Mouse (Mus musculus) inflammation-experienced regulatory T-cells, adult 6 months (primary cell): Measurements from ENCODE around the gene Smg7. TPM values are rescaled to one million over a fixed set of nuclear protein-coding genes. Genes with fewer than 3 reads are reported as not detected.

Source experiments
- ATAC-seq: one replicate; pipeline ENCODE4 v1.8.0; 2017
- polyA plus RNA-seq, 3 experiments: library from polyadenylated mRNA; unstranded; fragments of 100-300 nt; shearing (Covaris generic); gene quantifications; one replicate each; pipeline ENCODE4 v1.2.1; 2017

The Smg7 gene
- polyA plus RNA-seq, 3 experiments from 2014 or later: 34.6 to 43.5 (median 38.8) TPM

DNA sequence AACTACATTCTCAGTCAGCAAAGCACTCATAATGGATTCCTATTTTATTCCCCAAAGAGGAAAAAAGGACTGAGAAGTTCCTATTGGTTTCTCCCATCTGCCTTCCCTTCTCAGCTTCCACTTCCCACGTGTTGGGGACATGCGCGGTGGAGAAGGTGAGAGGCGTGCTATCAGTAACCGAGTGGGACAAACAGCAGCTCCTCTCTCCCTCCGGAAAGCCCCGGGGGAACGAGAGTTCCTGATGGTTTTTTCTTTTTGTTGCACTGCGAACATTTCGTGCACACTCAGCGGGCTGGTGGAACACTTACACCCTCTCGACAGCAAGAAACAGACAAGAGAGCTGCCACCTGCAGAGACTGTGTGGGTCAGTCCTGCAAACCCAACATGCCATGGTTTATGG, 63.6 kb downstream of the Smg7 start:
- ATAC-seq: no peak

DNA sequence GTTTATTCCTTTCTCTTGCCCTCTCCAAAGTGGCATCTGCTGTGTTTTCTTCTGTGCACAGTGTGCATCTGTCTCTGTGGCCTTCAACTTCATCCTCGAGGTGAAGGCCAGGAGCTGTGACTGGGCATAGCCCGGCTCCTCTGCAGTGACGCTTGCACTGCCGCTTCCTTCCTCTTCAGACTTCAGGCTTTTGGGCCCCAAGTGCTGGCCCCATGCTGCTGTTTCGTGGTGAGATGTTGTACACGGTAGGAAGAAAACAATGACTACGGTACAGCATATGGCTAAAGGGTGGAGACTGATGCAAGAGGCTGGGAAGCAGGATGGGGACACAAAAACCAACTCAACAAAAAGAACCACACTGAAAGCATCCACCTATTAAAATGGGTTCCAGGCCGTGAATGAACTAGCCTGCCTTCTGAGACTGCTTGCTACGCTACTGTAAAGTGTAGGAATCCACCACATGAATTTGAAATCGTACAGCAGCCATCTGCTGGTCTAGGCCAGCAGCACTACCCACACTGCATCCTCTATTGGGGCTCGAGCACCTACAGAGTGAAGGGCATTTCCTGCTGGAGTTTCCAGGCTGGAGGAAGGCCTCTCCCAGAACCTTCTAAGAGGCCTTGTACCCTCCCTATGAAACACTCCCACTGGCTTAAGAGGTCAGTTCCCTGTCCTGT, 64.3 kb downstream of the Smg7 start:
- no peak for ATAC-seq

DNA sequence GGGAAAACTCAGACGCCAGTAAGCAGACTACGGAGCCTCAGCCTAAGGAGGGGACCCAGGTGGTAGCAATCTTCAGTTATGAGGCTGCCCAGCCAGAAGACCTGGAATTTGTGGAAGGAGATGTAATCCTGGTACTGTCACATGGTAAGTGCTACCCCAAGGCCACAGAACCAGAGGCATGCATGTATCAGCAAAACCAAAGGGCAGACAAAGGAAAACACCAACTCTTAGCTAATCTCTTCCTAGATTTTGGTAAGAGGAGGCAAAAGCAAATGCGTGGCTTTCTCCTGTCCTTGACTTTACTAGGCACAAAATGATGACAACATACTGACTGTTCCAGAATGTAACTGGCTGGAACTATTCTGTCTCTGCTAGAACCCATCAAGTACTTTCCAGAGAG, 67.4 kb downstream of the Smg7 start:
- ATAC-seq: no peak

DNA sequence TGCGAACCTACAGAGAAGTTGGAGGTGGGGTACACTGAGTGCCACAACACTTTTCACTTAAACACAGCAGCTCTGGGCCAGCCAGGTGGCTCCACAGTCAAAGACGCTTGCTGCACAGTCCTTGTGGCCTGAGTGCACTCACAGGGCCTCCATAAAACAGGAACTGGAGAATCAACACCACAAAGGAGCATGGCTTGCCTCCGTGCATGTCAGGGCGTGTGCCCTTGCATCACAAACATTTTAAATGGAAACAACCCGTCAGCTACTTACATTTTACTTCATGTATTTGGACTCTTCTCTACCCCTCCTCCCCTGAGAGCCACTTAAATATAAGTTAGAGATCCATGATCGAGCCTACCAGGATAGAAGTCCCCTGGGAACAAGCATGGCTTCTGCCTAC, 70.1 kb downstream of the Smg7 start:
- ATAC-seq: no peak

DNA sequence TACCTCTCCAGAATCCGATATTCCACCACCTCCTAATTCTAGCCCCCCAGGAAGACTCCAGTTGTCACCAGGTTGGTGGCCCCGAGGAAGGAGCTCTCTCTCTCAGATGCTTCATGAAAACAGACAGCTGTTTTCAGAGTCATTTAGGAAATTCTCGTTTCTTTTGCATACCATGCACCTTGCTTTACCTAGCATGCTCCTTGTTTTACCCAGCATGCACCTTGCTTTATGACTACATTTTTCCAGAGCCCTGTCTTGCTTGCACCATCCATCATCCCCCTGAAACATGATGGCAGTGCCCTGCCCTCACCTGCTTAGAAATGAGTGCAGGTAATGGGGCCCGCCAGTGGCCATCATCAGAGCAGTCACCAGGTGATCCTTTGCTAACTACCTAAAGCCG, 70.8 kb downstream of the Smg7 start:
- ATAC-seq: no peak

DNA sequence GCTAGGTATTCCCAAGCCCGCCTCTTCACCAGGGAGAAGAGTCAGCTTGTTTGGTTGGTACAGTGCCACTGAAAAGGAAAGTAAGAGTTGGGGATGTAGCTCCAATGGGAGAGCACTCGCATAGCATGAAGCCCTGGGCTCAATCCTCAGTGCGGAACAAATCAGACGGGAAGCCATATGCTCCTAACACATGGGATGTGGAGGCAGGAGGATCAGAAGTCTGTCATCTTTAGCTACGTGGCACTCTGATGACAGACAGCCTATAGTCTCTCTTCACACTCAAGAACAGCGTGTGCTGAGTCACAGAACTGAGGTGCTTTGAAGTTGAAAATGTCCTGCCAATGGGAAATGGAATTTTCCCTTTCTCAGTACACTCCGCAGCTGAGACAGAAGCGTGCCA, 71.4 kb downstream of the Smg7 start:
- ATAC-seq: no peak

DNA sequence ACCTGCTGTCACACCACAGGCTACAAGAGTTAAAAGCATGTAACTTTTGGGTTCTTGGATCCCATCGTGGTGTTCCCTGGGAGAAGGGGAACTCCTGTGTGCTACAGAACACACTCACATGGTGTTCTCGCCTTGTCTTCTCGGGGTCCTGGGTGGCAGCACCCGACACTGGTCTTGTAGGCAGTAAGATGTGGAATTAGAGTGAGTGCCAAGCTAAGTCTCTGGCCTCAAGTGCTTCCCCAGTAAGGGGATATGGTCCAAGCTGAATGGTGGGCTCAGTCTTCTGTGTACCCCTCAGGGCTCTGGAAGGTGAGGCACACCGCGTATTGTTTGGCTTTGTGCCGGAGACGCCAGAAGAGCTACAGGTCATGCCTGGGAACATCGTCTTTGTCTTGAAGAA, 72.4 kb downstream of the Smg7 start:
- ATAC-seq: no peak

DNA sequence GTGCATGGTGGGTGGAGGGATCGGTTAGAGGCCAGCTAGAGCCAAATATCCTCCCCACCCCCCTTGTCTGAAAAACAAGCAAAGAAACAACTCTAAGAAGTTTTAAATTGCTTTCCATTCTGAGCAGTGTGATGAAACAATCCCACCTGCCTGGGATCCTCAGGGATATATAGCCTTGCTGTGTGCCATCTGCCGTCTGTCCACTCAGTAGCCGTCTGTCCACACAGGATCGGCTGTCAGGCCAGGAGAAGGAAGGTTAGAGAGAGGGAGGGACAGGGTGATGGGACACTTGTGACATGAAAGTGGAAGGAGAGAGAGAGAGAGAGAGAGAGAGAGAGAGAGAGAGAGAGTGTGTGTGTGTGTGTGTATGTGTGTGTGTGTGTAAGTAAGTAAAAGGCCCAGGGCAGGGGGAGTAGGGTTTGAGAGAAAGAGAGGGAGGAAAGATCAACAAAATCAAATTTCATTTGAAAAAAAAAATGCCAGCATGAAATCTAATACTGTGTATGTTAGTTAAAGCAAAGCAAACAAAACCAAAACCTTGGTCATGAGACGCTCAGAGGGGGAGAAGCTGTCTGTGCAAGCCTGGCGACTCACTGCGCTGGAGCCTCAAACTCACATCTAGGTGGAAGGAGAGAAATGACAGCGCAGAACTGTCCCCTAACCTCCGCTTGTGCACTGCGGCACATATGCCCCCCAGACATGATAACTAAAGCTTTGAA, 73.7 kb downstream of the Smg7 start:
- ATAC-seq: no peak

DNA sequence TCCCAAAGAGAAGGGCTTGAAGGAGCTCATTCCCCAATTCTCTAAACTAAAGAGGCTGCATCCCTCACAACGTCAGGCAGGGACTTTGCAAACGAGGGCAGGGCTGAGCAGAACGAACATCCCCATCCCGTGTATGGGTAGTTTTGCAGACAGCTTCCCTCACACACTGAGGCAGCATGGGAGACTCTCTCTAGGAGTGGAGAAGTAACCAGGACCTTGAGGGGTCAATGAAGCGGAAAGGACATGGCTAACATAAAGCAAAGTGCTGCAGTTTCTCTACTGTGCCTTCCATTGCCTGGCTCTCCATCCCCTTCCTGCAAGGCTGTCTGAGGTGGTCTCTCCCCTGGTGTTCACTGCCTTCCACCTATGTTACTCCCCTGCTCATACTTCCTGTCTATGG, 74.3 kb downstream of the Smg7 start:
- no peak for ATAC-seq

DNA sequence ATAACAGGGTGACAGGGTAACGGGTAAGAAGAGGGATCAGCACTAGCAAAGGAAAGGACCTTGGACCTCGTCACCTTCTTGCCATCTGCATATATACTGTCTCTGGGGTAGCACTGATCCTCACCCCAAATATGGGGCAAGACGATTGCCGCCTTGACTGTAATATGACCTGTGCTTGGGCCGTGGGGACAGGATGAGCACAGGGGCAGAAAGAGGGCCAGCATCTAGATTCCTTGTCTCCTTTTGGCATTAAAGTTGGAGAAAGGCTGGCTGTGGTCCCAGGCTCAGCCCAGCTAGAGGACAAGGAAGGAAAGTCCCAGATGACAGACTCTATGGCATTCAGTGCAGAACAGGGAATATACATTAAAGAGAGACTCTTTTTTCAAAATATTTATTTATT, 76.0 kb downstream of the Smg7 start:
- ATAC-seq: no peak

DNA sequence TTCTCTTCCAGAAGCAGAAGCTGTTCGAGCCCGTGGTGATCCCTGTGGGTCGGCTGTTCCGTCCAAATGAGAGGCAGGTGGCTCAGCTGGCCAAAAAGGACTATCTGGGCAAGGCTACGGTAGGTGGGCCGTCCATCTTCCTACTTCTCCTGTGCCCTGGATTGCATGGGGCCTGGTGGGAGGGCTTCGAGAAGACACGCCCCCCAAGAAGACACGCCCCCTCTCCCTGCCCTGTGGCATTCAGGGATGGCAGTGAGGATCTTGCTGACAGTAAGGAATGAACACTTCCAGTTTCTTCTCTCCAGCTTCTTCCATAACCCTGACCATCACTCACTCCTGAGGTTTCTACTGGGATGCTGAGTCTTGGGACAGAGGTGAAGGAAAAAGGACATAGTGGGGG, 78.2 kb downstream of the Smg7 start:
- ATAC-seq: no peak

DNA sequence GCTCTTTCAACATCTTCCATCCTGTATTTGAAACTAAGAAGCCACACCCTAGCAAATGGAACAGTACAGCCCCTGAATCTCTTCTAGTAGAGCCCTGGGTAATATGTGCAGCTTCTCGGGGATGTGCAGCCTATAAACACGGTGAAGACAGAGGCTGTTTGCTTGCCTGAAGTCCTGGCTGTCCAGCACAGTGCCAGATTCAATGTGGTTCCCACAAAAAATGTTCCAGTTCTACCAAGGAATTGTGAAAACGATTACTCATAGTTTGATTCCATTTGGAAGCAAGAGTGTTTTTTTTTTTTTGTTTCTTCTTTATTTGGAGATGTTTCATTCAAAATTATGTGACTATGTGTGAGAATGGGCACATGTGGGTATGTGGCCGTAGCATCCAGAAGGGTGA, 80.7 kb downstream of the Smg7 start:
- no peak for ATAC-seq

DNA sequence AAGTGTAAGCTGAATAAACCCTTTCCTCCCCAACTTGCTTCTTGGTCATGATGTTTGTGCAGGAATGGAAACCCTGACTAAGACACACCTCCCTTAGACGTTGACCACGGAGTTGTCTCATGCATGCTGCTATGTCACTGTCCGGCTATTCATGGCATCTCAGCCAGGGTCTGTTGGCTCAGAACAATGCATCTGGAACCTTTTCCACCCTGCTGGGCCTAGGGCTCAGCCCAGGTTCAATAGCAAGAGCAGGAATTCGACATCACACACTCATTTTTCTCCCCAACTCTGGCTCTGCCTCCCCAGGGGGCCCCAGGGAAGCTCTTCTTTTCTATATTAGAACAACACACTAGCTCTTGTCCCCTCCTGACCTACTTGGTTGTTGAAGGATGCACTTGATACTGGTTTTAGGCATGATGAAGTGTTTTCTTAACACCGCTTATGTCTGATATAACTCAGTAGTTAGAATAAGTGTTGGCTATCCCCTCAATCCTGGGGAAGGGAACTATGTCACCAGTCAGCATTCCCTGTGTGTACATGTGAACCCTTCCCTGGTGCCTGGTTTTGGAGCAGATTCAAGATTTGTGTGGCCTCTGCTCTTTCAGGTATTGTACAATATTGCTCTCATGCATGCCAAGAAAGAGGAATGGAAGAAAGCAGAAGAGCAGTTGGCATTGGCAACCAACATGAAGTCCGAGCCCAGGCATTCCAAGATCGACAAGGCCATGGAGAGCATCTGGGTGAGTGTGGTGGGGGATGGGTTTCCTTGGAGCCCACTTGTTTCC, 81.3 kb downstream of the Smg7 start:
- no peak for ATAC-seq

DNA sequence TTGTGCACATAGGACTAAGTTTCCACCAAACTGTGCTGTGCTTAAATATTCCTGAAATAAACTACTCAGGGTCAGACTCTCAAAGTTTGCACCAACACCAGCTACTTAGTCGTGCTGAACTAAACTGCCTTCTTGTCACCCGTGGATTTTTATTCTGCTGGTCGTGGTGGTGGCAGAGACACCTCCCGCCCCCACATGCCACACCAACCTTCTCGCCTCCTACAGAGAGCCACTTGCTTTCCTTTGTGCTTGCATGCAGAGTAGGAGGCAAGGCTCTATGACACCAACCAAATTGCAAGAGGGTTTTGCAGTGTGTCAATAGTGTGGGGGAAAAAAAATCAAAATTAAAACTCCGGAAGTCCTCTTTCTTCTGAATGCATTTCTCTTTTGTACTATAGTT, 82.9 kb downstream of the Smg7 start:
- ATAC-seq: no peak

DNA sequence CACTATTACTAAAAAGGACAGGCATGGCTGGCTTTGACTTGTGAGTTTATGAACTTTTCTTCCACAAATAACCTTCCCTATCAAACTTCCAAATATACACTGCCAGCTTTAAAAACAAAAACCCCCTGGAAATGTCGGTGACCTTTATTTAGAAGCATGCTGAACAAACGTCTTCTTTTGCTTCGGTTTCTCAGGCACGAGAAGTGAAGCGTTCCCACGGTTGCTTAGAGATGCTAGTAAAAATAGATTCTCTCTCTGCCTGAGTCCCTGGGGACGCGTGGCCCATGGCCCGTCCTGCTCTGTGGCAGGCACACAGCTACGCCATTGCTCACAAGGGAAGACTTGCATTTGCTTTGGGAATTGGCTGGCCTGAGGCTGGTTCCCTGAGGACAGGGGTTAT, 84.7 kb downstream of the Smg7 start:
- ATAC-seq: no peak

DNA sequence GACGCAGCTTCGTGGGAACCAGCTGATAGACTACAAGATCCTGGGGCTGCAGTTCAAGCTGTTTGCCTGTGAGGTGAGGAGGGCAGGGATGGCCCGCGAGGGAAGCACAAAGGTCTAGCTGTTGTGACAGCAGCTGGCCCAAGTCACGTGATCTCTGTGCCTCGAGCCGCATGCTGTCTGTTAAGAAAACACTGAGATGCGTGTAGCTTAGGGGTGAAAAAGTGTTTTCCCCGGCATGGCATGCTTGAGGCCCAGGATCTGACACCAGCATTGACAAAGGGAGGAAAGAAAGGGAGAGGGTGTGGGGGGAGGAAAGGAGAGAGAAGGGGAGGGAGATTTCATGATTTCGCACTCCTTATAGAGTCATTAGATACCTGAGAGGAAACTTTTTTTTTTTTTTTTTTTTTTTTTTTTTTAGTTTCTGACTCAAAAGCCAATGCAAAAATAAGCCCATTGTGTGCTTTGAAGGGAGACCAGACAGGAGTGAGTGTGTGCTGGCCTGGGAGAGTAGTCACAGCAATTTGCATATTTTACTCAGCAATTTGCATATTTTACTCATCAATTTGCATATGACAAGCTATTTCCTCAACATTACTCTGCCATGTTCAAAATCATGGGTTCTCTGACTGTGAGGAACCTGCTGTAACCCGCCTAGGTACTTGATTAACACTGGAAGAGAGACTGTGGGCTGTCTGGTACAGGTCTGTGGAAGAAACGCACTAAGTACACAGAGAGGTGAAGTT, 85.2 kb downstream of the Smg7 start:
- no peak for ATAC-seq

DNA sequence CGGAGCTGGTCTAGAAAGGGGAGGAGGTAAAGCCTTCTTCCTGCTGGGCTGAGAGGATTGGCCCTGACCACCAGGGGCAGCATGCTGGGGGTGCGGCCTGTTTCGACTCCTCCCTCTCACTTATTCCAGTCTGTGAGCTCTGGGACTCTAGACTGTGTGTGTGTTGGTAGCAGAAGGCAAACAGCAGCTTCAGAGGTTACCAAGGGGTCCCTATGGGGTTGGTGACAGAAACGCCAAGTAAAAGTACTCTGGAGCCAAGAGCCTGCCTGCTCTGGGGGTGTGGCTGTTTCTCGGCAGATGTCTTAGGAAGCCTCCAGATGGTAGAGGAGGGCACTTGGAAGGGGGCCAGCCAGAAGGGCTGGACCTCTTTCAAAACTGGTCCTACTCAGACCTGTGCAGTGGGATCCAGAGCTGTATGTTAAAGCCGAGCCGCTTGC, 87.2 kb downstream of the Smg7 start:
- no peak for ATAC-seq

DNA sequence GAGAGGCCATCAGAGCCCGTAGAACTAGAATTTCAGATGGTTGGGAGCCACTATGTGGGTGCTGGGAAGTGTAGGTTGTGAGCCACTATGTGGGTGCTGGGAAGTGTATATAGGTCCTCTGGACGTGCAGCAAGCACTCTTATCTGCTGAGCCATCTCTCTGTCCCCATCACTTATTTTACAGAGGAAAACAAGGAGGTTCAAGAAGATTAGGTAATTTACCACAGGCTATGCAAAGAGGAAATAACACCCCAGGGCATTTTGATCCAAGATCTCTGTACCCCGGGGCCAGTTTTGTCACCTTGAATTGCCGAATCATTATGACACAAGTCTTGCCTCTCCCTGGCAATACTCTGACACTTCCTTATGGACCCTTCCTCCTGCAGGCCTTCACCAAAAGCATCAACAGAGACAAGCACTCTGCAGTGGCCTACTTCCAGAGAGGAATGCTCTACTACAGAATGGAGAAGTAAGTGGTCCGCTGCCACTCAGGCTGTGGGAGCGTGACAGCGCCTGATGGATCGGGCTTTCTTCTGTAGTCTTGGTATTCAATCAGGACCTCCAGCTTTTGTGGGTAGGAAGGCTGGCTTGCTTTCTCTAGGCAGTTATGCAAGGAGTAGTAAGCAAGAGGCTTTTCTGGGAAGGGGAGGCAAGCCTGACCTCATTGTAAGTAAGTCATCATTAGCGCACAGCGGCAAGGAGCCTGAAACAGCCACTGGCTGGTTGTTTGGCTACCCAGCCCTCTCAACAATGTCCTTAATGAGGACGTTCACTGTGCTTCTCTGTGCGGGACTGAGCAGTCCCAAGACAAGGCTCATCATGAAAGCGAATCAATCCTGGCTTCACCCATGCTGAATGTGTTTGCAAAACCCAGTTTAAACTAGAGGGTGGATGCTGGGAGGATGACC, 91.7 kb downstream of the Smg7 start:
- no peak for ATAC-seq

DNA sequence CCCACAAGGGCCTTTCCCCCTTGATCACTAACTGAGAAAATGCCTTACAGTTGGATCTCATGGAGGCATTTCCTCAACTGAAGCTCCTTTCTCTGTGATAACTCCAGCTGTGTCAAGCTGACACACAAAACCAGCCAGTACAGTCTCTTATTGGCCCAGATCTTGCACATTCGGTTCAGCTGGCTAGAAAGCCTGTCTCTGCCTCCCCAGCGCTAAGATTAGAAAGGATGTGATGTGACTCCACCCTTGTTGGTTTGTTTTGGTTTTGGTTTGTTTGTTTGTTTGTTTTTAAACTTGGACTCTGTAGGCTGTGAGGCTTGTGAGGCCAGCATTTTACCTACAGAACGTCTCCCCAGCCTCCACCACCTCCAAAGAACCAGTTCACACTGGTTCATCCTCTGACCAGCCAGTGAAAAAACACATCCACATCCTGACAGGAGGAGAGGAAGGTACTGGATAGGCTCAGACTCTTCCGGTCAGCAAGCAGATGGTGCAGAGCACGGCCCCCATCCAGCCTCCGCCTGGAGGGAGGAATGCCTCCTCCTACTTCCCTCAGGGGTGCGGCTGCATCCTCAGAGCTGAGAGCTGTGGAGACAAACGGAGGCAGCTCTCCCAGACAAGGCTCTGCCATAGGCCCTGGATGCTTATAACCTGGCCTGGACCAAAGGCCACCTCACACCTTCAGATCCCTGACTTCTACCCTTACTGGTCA, 92.7 kb downstream of the Smg7 start:
- no peak for ATAC-seq

DNA sequence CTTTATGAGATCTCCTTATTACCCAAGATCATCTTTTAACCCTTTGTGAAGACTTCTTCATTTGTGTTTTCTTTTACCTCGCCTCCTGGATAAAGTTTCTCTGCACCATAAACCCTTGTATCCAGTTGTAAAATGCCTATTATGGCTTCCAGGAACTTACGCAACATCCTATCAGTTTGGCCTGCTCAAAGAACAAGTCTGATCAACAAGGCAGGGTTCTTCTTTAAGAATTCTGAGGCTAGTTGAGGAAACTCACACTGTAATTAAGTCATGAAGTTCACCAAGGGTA, 94.1 kb downstream of the Smg7 start:
- no peak for ATAC-seq

DNA sequence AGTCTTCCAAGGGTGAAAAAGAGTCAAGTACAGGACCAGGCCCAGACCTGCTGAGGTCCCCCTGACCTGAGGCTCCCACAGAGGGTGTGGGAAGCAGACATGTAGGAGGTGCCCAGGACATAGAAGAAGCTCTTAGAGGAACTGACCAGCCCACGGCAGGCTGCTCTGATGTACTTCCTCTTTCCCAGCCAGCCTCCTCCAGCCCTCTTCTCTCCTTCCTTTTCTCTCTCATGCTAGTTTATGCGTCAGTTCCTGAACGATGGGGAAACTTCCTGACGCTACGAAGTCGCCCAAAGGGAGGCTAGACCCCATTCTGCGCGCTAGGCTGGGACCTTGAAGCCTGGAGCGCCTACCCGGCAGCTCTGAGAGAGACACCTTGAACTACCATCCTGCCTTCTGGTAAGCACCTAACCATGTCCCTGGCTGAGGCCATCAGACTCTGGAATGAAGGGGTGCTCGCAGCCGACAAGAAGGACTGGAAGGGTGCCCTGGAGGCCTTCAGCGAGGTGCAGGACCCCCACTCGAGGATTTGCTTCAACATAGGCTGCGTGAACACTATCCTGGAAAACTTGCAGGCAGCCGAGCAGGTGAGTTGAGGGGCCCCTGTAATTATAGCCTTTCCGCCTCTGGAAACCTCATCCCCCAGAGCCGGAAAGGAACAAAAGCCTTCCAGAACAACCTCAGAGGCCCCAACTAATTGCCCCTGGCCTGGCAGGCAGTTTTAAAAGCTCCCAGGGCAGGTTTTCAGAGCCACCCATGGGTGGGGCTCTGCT, 94.6 kb downstream of the Smg7 start:
- ATAC-seq: no peak
